Mouse (Mus musculus): ENCODE data around the gene 2610301B20Rik. TPM values are rescaled to one million over a fixed set of nuclear protein-coding genes. Genes with fewer than 3 reads are reported as not detected.

The 2610301B20Rik gene
- polyA plus RNA-seq, 1 experiment from 2014 or later, result 49.2 TPM

DNA sequence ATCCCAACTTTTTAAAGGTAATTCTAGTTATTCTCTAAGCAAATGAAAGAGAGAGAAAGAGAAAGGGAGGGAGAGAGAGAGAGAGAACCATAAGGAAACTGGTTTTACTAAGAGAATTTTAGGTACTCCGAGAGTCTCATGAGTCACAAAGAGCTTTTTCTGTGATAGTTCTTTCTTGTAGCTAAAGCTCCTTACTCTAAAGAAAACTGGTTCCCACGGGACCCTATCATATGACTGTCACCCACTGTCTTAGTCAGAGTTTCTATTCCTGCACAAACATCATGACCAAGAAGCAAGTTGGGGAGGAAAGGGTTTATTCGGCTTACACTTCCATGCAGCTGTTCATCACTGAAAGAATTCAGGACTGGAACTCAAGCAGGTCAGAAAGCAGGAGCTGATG lies 41.0 kb downstream of the 2610301B20Rik start:
- no peak for ATAC-seq
- no peaks in the 10 kb centered on the region for H3K4me1 ChIP-seq (ENCODE audit: control insufficient read depth, insufficient read depth, low read length)
- H3K4me2 ChIP-seq (ENCODE audit: low read length), result no peak overlapping the region
- no peak overlapping the region for H3K27ac ChIP-seq (ENCODE audit: low read length)
- H3K9ac ChIP-seq (ENCODE audit: low read depth, low read length), result no peak overlapping the region
- H3K36me3 ChIP-seq (ENCODE audit: control insufficient read depth, insufficient read depth, low read length), result no peaks in the 10 kb centered on the region
- H3K27me3 ChIP-seq (ENCODE audit: control insufficient read depth, insufficient read depth, low read depth, low read length), result no peaks in the 10 kb centered on the region
- WGBS, result 87% methylated on average over 3 of the region's 3 CpGs
- H3K4me3 ChIP-seq (ENCODE audit: low read depth, low read length), result no peak overlapping the region
- H3K9me3 ChIP-seq (replicated peaks; ENCODE audit: control insufficient read depth, low read length, poor library complexity, severe bottlenecking), result no peaks in the 10 kb centered on the region

DNA sequence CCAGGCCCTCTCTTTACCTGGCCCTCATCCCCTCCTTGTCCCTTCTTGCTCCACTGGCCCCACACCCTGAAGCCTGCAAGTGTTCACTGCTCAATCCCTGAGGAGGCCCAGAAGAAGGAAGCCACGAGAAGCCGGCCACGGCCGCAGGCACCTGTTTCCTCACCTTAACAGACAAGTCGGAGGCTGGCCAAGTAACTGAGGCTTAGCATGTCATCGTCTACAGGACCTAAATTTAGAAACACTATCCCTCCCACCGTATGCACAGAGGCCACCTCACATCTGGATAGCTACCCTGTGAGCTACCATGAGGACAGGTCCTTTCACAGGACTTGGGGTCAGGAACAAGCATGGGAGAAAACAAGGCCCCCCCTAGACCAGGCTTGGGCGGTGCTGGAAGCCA lies 44.1 kb downstream of the 2610301B20Rik start:
- WGBS, result 92% methylated on average over 8 of the region's 8 CpGs

DNA sequence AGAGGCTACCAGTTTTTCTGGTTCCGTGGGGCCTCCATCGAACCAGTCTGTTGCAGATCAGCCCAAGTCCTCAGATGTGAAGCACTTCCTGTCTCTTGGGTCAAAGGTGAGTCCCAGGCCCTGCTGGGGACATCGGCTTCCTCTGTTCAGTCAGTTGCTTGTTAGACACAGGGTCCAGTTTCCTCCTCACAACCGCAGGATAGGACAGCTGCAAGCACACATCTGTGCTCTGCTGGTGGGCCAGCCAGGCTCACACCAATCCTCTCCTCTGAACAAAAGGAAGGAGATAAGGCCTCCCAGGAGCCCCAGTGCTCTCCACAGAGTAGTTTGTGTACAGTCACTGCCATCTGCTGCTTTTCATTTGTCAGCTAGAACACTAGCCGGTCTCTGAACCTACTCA lies 44.8 kb downstream of the 2610301B20Rik start:
- Histone ChIP-seq H3K27ac (ENCODE audit: low read length) (no peak overlapping the region), H3K27me3 (ENCODE audit: control insufficient read depth, insufficient read depth, low read depth, low read length) (no peaks in the 10 kb centered on the region), H3K4me2 (ENCODE audit: low read length) (no peak overlapping the region), H3K9me3 (replicated peaks; ENCODE audit: control insufficient read depth, low read length, poor library complexity, severe bottlenecking) (no peaks in the 10 kb centered on the region), H3K4me3 (ENCODE audit: low read depth, low read length) (no peak overlapping the region), H3K9ac (ENCODE audit: low read depth, low read length) (no peak overlapping the region), H3K36me3 (ENCODE audit: control insufficient read depth, insufficient read depth, low read length) (no peaks in the 10 kb centered on the region), H3K4me1 (ENCODE audit: control insufficient read depth, insufficient read depth, low read length) (no peaks in the 10 kb centered on the region)
- no peak for ATAC-seq
- WGBS, result 65% methylated on average over 5 of the region's 5 CpGs

More for the DNA sequence above, 44.1 kb downstream of the 2610301B20Rik start:
- Histone ChIP-seq H3K27ac (ENCODE audit: low read length) (no peak overlapping the region), H3K9me3 (replicated peaks; ENCODE audit: control insufficient read depth, low read length, poor library complexity, severe bottlenecking) (no peaks in the 10 kb centered on the region), H3K4me2 (ENCODE audit: low read length) (no peak overlapping the region), H3K36me3 (ENCODE audit: control insufficient read depth, insufficient read depth, low read length) (no peaks in the 10 kb centered on the region), H3K9ac (ENCODE audit: low read depth, low read length) (no peak overlapping the region), H3K4me1 (ENCODE audit: control insufficient read depth, insufficient read depth, low read length) (no peaks in the 10 kb centered on the region), H3K4me3 (ENCODE audit: low read depth, low read length) (no peak overlapping the region), H3K27me3 (ENCODE audit: control insufficient read depth, insufficient read depth, low read depth, low read length) (no peaks in the 10 kb centered on the region)
- no peak for ATAC-seq

DNA sequence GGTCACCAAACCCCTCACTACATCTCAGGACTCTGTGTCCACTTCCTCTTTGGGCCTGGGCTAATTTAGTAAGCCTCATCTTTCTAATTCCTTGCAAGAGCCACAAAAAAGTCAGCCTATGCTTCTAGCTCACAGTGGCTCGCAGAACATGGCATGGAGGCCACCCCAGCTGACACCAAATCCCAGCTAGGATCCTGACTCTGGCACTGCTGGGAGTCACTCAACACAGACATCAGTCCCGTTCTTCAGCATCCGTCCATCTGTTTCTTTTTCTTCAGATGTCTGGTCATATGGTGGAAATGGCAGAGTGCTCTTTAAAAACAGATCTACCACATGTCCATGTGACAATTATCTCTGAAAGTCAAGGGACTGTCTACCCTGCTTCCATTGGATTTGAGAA lies 45.2 kb downstream of the 2610301B20Rik start:
- no peaks in the 10 kb centered on the region for H3K4me1 ChIP-seq (ENCODE audit: control insufficient read depth, insufficient read depth, low read length)
- no peaks in the 10 kb centered on the region for H3K36me3 ChIP-seq (ENCODE audit: control insufficient read depth, insufficient read depth, low read length)
- no peak overlapping the region for H3K4me3 ChIP-seq (ENCODE audit: low read depth, low read length)
- no peak for ATAC-seq
- H3K9ac ChIP-seq (ENCODE audit: low read depth, low read length), result no peak overlapping the region
- H3K4me2 ChIP-seq (ENCODE audit: low read length), result no peak overlapping the region
- no peaks in the 10 kb centered on the region for H3K27me3 ChIP-seq (ENCODE audit: control insufficient read depth, insufficient read depth, low read depth, low read length)
- H3K27ac ChIP-seq (ENCODE audit: low read length), result no peak overlapping the region
- no peaks in the 10 kb centered on the region for H3K9me3 ChIP-seq (replicated peaks; ENCODE audit: control insufficient read depth, low read length, poor library complexity, severe bottlenecking)
- 90% methylated on average over 3 of the region's 3 CpGs for WGBS

DNA sequence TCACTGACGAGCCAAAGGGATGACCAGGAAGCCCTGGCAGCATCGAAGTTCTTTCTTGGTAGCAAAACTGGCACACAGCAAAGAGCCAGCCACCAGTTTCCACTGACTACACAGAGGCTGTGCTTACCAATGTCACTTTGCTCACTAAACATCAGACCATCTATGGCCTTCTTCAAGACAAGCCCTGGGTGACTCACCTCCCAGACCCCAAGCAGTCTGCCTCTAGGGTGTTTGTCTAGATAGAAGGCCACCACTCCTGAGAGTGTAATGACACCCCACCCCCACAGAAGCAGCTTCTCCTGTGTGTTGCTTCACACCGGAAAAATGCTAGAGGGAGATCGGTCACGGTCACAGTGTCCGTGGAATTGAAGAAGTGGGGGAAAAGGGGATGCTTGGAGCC lies 45.7 kb downstream of the 2610301B20Rik start:
- H3K9me3 ChIP-seq (replicated peaks; ENCODE audit: control insufficient read depth, low read length, poor library complexity, severe bottlenecking), result no peaks in the 10 kb centered on the region
- H3K4me2 ChIP-seq (ENCODE audit: low read length), result no peak overlapping the region
- H3K27ac ChIP-seq (ENCODE audit: low read length), result no peak overlapping the region
- no peak overlapping the region for H3K4me3 ChIP-seq (ENCODE audit: low read depth, low read length)
- 89% methylated on average over 6 of the region's 6 CpGs for WGBS
- no peak overlapping the region for H3K9ac ChIP-seq (ENCODE audit: low read depth, low read length)
- no peaks in the 10 kb centered on the region for H3K27me3 ChIP-seq (ENCODE audit: control insufficient read depth, insufficient read depth, low read depth, low read length)
- H3K36me3 ChIP-seq (ENCODE audit: control insufficient read depth, insufficient read depth, low read length), result no peaks in the 10 kb centered on the region
- H3K4me1 ChIP-seq (ENCODE audit: control insufficient read depth, insufficient read depth, low read length), result no peaks in the 10 kb centered on the region
- no peak for ATAC-seq

DNA sequence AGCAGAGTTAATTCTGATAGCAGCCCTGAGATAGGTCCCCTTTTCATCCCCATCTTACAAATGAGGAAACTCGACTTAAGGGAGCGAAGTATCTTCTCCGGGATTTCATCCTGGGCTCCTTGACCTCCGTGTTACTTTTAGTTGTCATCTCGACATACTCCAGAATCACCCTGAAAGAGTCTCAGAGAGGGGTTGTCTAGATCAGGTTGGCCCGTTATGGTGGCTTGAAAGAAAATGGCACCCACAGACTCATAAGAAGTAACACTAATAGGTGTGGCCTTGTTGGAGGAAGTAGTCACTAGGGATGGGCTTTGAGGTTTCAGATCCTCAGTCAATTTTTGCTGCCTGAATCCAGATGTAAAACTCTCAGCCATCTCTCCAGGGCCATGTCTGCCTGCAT lies 46.3 kb downstream of the 2610301B20Rik start:
- 95% methylated on average over 6 of the region's 6 CpGs for WGBS
- Histone ChIP-seq H3K4me2 (ENCODE audit: low read length) (no peak overlapping the region), H3K27ac (ENCODE audit: low read length) (no peak overlapping the region), H3K9me3 (replicated peaks; ENCODE audit: control insufficient read depth, low read length, poor library complexity, severe bottlenecking) (no peaks in the 10 kb centered on the region), H3K27me3 (ENCODE audit: control insufficient read depth, insufficient read depth, low read depth, low read length) (no peaks in the 10 kb centered on the region), H3K36me3 (ENCODE audit: control insufficient read depth, insufficient read depth, low read length) (no peaks in the 10 kb centered on the region), H3K4me1 (ENCODE audit: control insufficient read depth, insufficient read depth, low read length) (no peaks in the 10 kb centered on the region), H3K9ac (ENCODE audit: low read depth, low read length) (no peak overlapping the region), H3K4me3 (ENCODE audit: low read depth, low read length) (no peak overlapping the region)
- no peak for ATAC-seq

DNA sequence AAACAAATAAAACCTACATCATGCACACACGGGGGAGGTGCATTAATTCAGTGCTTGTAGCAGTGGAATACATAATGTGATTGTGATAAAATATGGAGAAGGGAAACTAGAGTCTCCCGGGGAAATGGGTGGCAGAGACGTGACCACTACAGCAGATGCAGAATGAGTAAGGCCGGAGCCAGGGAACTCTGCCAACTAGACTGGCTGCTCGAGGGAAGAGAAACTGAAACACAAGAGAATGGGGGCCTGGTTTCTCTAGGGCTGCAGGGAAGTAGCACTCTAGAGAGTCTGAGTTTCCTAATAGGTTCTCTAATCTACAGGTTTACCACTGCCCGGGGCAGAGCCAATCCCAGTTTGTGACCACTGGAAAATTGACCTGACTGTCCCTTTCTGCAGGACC lies 48.9 kb downstream of the 2610301B20Rik start:
- ATAC-seq, result peak; percentile 54; the same call in 1 of the 2 replicates
- Histone ChIP-seq H3K27me3 (ENCODE audit: control insufficient read depth, insufficient read depth, low read depth, low read length) (no peaks in the 10 kb centered on the region), H3K4me2 (ENCODE audit: low read length) (no peak overlapping the region), H3K36me3 (ENCODE audit: control insufficient read depth, insufficient read depth, low read length) (no peaks in the 10 kb centered on the region), H3K9ac (ENCODE audit: low read depth, low read length) (no peak overlapping the region), H3K4me1 (ENCODE audit: control insufficient read depth, insufficient read depth, low read length) (no peaks in the 10 kb centered on the region), H3K9me3 (replicated peaks; ENCODE audit: control insufficient read depth, low read length, poor library complexity, severe bottlenecking) (no peaks in the 10 kb centered on the region), H3K4me3 (ENCODE audit: low read depth, low read length) (no peak overlapping the region), H3K27ac (ENCODE audit: low read length) (no peak overlapping the region)
- WGBS, result 54% methylated on average over 6 of the region's 6 CpGs

DNA sequence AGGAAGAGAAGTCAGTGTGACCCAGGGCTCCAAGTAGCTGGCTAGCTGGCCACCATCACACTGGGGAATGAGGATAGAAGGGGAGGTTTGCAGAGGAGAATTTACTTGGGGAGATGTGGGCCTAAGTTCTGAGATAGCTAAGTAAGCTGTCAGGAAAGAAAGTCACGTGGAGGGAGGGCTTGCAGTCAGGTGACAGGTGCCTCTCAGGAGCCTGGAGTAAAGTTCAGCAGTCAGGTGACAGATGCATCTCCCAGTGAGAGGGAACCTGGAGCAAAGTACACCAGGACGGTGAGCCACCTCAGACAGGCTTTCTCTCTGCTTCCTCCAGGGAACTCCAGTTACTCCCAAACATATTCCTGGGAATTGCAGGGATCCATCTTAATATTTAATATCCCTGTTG lies 49.8 kb downstream of the 2610301B20Rik start:
- 85% methylated on average over 2 of the region's 2 CpGs for WGBS
- H3K27ac ChIP-seq (ENCODE audit: low read length), result no peak overlapping the region
- no peak overlapping the region for H3K9ac ChIP-seq (ENCODE audit: low read depth, low read length)

DNA sequence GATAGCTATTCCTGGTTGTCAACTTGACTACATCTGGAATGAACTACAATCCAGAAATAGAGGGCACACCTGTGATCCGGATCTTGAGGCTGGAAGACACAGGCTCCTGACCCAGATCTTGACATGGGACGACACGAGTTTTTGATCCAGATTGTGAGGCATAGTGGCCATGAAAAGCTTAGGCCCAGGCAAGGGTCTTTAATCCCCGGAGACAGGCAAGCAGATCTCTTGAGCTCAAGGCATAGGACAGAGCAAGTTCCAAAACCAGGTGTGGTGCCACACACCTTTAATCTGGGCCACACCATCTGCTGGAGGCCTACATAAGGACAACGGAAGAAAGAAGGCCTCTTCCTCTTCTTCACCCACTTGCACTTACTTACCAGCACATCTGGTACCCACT lies 50.2 kb downstream of the 2610301B20Rik start:
- H3K27me3 ChIP-seq (ENCODE audit: control insufficient read depth, insufficient read depth, low read depth, low read length), result no peaks in the 10 kb centered on the region
- H3K27ac ChIP-seq (ENCODE audit: low read length), result no peak overlapping the region
- no peak overlapping the region for H3K4me3 ChIP-seq (ENCODE audit: low read depth, low read length)
- H3K9ac ChIP-seq (ENCODE audit: low read depth, low read length), result no peak overlapping the region
- ATAC-seq, result no peak
- H3K4me1 ChIP-seq (ENCODE audit: control insufficient read depth, insufficient read depth, low read length), result no peaks in the 10 kb centered on the region
- no peak overlapping the region for H3K4me2 ChIP-seq (ENCODE audit: low read length)
- no peaks in the 10 kb centered on the region for H3K36me3 ChIP-seq (ENCODE audit: control insufficient read depth, insufficient read depth, low read length)
- 94% methylated on average over 5 of the region's 5 CpGs for WGBS
- no peaks in the 10 kb centered on the region for H3K9me3 ChIP-seq (replicated peaks; ENCODE audit: control insufficient read depth, low read length, poor library complexity, severe bottlenecking)

More for the DNA sequence above, 49.8 kb downstream of the 2610301B20Rik start:
- no peak for ATAC-seq
- no peaks in the 10 kb centered on the region for H3K27me3 ChIP-seq (ENCODE audit: control insufficient read depth, insufficient read depth, low read depth, low read length)
- no peak overlapping the region for H3K4me2 ChIP-seq (ENCODE audit: low read length)
- H3K4me1 ChIP-seq (ENCODE audit: control insufficient read depth, insufficient read depth, low read length), result no peaks in the 10 kb centered on the region
- H3K9me3 ChIP-seq (replicated peaks; ENCODE audit: control insufficient read depth, low read length, poor library complexity, severe bottlenecking), result no peaks in the 10 kb centered on the region
- H3K36me3 ChIP-seq (ENCODE audit: control insufficient read depth, insufficient read depth, low read length), result no peaks in the 10 kb centered on the region
- no peak overlapping the region for H3K4me3 ChIP-seq (ENCODE audit: low read depth, low read length)

DNA sequence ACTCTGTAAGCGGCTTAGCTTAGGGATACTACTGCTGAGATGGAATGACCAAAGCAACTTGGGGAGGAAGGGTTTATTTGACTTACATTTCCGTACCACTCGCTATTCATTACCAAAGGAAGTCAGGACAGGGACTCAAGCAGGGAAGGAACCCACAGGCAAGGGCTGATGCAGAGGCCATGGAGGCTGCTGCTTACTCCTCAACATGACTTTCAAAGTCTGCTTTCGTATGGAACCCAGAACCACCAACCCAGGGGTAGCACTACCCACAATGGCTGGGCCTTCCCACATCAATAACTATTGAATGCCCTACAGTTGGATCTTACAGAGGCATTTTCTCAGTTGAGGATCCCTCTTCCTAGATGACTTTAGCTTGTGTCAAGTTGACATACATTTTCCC lies 52.1 kb downstream of the 2610301B20Rik start:
- H3K4me1 ChIP-seq (ENCODE audit: control insufficient read depth, insufficient read depth, low read length), result no peaks in the 10 kb centered on the region
- H3K4me3 ChIP-seq (ENCODE audit: low read depth, low read length), result no peak overlapping the region
- WGBS, result 91% methylated on average over 4 of the region's 4 CpGs
- no peaks in the 10 kb centered on the region for H3K27me3 ChIP-seq (ENCODE audit: control insufficient read depth, insufficient read depth, low read depth, low read length)
- no peak overlapping the region for H3K9ac ChIP-seq (ENCODE audit: low read depth, low read length)
- no peak for ATAC-seq
- H3K27ac ChIP-seq (ENCODE audit: low read length), result no peak overlapping the region
- no peak overlapping the region for H3K4me2 ChIP-seq (ENCODE audit: low read length)
- H3K9me3 ChIP-seq (replicated peaks; ENCODE audit: control insufficient read depth, low read length, poor library complexity, severe bottlenecking), result no peaks in the 10 kb centered on the region
- H3K36me3 ChIP-seq (ENCODE audit: control insufficient read depth, insufficient read depth, low read length), result no peaks in the 10 kb centered on the region

Data from midbrain, embryonic 16.5 days (tissue).